Mouse (Mus musculus) stomach, postnatal 0 days (tissue): ENCODE results near the gene Auts2. TPM values are rescaled to one million over a fixed set of nuclear protein-coding genes. Genes with fewer than 3 reads are reported as not detected.

Experiments used
- ATAC-seq: fragments of 200-750 bp; cut with Nextera tagmentation; 2 replicates; pipeline ENCODE4 v1.8.0; 2017; ENCODE audit not compliant: low FRiP score, low TSS enrichment
- DNase-seq: peaks from one replicate; pipeline ENCODE4 v3.0.0-alpha.2; 2016; ENCODE audit warnings: low spot score
- H3K27ac ChIP-seq: fragments of 300-500 bp; sonication (generic); replicated peaks from 2 replicates; pipeline ENCODE4 v1.5.1; 2014; ENCODE audit warnings: mild to moderate bottlenecking, control low read depth
- H3K27me3 ChIP-seq: fragments of 300-500 bp; sonication (generic); 2 replicates; pipeline ENCODE4 v1.6.1; 2014; ENCODE audit warnings: low read length; ENCODE audit not compliant: control insufficient read depth, insufficient read depth
- H3K36me3 ChIP-seq: fragments of 300-500 bp; sonication (generic); 2 replicates; pipeline ENCODE4 v1.6.1; 2014; ENCODE audit warnings: low read length, mixed read lengths; ENCODE audit not compliant: control insufficient read depth, insufficient read depth
- H3K4me1 ChIP-seq: fragments of 300-500 bp; sonication (generic); replicated peaks from 2 replicates; pipeline ENCODE4 v1.6.1; 2014; ENCODE audit warnings: antibody characterized with exemption; ENCODE audit not compliant: control insufficient read depth, insufficient read depth
- H3K4me2 ChIP-seq: fragments of 300-500 bp; sonication (generic); replicated peaks from 2 replicates; pipeline ENCODE4 v1.6.1; 2014; ENCODE audit warnings: low read depth, mild to moderate bottlenecking, control low read depth, moderate library complexity
- H3K4me3 ChIP-seq: fragments of 300-500 bp; sonication (generic); 2 replicates; pipeline ENCODE4 v1.5.1; 2014; ENCODE audit warnings: low read depth, low read length, control low read depth
- H3K9ac ChIP-seq: fragments of 300-500 bp; sonication (generic); 2 replicates; pipeline ENCODE4 v1.6.1; 2014; ENCODE audit warnings: mild to moderate bottlenecking, low read length, control low read depth, mixed read lengths
- H3K9me3 ChIP-seq: fragments of 300-500 bp; sonication (generic); 2 replicates; pipeline ENCODE4 v1.6.1; 2016; ENCODE audit warnings: low read length; ENCODE audit not compliant: control insufficient read depth
- CTCF ChIP-seq: IDR thresholded peaks from 2 replicates; pipeline ENCODE4 v1.5.1; 2016; ENCODE audit warnings: antibody characterized with exemption, low read depth, mild to moderate bottlenecking, moderate library complexity
- EP300 ChIP-seq: optimal IDR thresholded peaks from 2 replicates; pipeline ENCODE3; 2016; ENCODE audit warnings: antibody characterized with exemption
- WGBS: fragments of 180-500 bp; shearing (Covaris S2); extraction: QIAGEN DNeasy Blood & Tissue Kit; methylation state at CpG from one replicate; pipeline ENCODE4 v1.1.7; 2014; 5-methylcytosine and 5-hydroxymethylcytosine counted together
- polyA plus RNA-seq: library from polyadenylated mRNA; unstranded; fragments of >200 nt; fragmentation: Nextera tagmentation; extraction: Ambion mirVana; gene quantifications from 2 replicates; pipeline ENCODE4 v1.2.1, GENCODE M21; 2015

Auts2 gene
- polyA plus RNA-seq, 1 experiment from 2014 or later, result 7.3 TPM

GRCm38 (mm10) chr5:132011795-132012194 is 531.3 kb downstream of the Auts2 start:
- Histone ChIP-seq H3K9me3 (no peaks in the 10 kb centered on the region), H3K27ac (no peak overlapping the region), H3K4me1 (no peaks in the 10 kb centered on the region), H3K4me2 (no peak overlapping the region), H3K27me3 (no peaks in the 10 kb centered on the region), H3K9ac (no peak overlapping the region), H3K36me3 (no peaks in the 10 kb centered on the region), H3K4me3 (no peak overlapping the region)
- TF ChIP-seq EP300 (no peak), CTCF (no peak)
- ATAC-seq (no peak), DNase-seq (no peak)

- no peaks in the 10 kb centered on the region for H3K9me3 ChIP-seq
- no peaks in the 10 kb centered on the region for H3K36me3 ChIP-seq
- H3K4me1 ChIP-seq, result no peaks in the 10 kb centered on the region
- H3K27ac ChIP-seq, result no peak overlapping the region
- H3K4me2 ChIP-seq, result no peak overlapping the region
- H3K4me3 ChIP-seq, result no peak overlapping the region
- no peak for DNase-seq
- TF ChIP-seq CTCF, result no peak
- TF ChIP-seq EP300, result no peak
- H3K27me3 ChIP-seq, result no peaks in the 10 kb centered on the region
- no peak for ATAC-seq
- WGBS, result 49% methylated on average over 7 of the region's 7 CpGs
- no peak overlapping the region for H3K9ac ChIP-seq
Observed at GRCm38 (mm10) chr5:132008703-132009222, 534.4 kb downstream of the Auts2 start.

GRCm38 (mm10) chr5:132007907-132008306 is 535.2 kb downstream of the Auts2 start:
- no peak for TF ChIP-seq CTCF
- no peak for TF ChIP-seq EP300
- Histone ChIP-seq H3K4me2 (no peak overlapping the region), H3K4me1 (no peaks in the 10 kb centered on the region), H3K27ac (no peak overlapping the region), H3K9ac (no peak overlapping the region), H3K9me3 (no peaks in the 10 kb centered on the region), H3K4me3 (no peak overlapping the region), H3K36me3 (no peaks in the 10 kb centered on the region), H3K27me3 (no peaks in the 10 kb centered on the region)
- DNase-seq (no peak), ATAC-seq (no peak)
- 95% methylated on average over 4 of the region's 4 CpGs for WGBS

GRCm38 (mm10) chr5:131992681-131993211 is 550.4 kb downstream of the Auts2 start:
- 65% methylated on average over 12 of the region's 12 CpGs for WGBS
- no peak overlapping the region for H3K9ac ChIP-seq
- ATAC-seq (no peak), DNase-seq (no peak)
- no peaks in the 10 kb centered on the region for H3K36me3 ChIP-seq
- H3K4me3 ChIP-seq, result no peak overlapping the region
- H3K27me3 ChIP-seq, result no peaks in the 10 kb centered on the region
- H3K4me1 ChIP-seq, result no peaks in the 10 kb centered on the region
- peak overlapping the region; percentile 3; the same call in 1 of the 2 replicates for H3K4me2 ChIP-seq
- H3K9me3 ChIP-seq, result no peaks in the 10 kb centered on the region
- peak overlapping the region; percentile 63; the same call in 1 of the 2 replicates for H3K27ac ChIP-seq
- TF ChIP-seq EP300 (no peak), CTCF (no peak)

- 64% methylated on average over 6 of the region's 6 CpGs for WGBS
- H3K27me3 ChIP-seq, result no peaks in the 10 kb centered on the region
- no peak overlapping the region for H3K9ac ChIP-seq
- no peaks in the 10 kb centered on the region for H3K9me3 ChIP-seq
- no peak overlapping the region for H3K27ac ChIP-seq
- peak overlapping the region; percentile 3; the same call in 1 of the 2 replicates for H3K4me2 ChIP-seq
- no peaks in the 10 kb centered on the region for H3K36me3 ChIP-seq
- H3K4me3 ChIP-seq, result no peak overlapping the region
- no peak for DNase-seq
- H3K4me1 ChIP-seq, result no peaks in the 10 kb centered on the region
- no peak for TF ChIP-seq CTCF
- no peak for TF ChIP-seq EP300
- no peak for ATAC-seq
Observed at GRCm38 (mm10) chr5:131992268-131992667, 550.9 kb downstream of the Auts2 start.

GRCm38 (mm10) chr5:131990532-131990931 is 552.6 kb downstream of the Auts2 start:
- H3K4me1 ChIP-seq, result no peaks in the 10 kb centered on the region
- H3K9me3 ChIP-seq, result no peaks in the 10 kb centered on the region
- H3K27me3 ChIP-seq, result no peaks in the 10 kb centered on the region
- DNase-seq, result no peak
- H3K4me3 ChIP-seq, result no peak overlapping the region
- H3K36me3 ChIP-seq, result no peaks in the 10 kb centered on the region
- 89% methylated on average over 1 of the region's 1 CpGs for WGBS
- no peak overlapping the region for H3K9ac ChIP-seq
- no peak for ATAC-seq
- TF ChIP-seq EP300 (no peak), CTCF (no peak)
- no peak overlapping the region for H3K27ac ChIP-seq
- H3K4me2 ChIP-seq, result no peak overlapping the region
